Mouse (Mus musculus) right cerebral cortex, adult 18-20 months (tissue): ENCODE measurements around the gene Gnat1.

Source experiments
- DNase-seq: peaks from one replicate; pipeline ENCODE4 v3.0.0; 2022; ENCODE audit warnings: mixed read lengths

Gene Gnat1

DNA sequence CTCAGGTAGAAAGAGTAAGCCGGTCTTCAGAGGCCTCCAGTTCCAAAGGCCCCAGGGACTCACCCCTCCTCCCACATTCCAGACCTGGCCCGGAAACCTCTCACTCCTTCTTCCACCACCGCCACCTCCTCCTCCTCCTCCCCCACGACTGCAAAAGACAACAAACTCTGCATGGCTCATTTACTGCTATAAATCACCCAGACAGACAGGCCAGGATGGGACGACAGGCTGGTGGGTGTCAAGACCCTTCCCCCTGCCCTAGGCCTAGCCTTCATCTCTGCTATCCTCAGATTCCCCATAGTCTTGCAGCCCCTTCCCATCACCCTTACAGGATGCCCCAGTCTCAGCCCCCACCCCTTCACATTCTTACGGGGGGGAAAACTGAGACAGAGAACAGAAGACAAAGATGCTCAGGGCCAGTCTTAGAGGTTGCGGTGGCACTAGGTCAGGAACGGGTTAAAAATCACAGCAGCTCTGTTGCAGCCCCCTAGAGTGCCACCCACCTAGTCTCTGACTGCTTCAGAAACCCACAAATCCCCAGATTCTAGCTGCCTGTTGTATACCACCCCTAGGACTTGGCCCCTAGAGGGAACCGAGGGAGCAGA lies 20.0 kb upstream of the Gnat1 start:
- no peak for DNase-seq

DNA sequence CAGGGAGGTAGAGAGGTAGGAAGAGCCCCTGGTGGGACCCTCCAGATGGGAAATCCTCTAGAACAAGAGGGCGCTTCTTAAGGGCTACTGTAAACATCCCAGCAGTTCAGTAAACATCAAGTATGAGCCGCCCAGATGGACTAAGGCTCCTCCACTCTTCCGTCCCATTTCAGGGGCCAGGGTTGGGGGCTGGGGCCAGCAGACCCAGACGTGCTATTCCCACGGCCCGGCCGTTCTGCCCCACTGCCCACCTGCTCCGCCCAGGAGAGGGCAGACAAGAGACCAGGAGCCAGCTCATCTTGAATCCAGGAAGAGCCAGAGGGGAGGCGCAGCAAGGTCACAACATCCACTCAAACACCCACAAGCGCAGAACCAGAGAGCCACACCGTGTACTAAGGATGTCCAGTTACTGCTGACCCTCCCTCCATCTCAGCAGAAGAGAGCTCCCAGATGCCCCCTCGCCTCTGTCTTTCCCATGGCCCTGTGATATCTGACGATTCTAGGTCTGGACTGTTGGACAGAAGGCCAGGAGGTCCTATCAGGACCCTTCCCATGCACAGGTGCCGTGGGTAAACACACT lies 19.2 kb upstream of the Gnat1 start:
- DNase-seq: no peak

DNA sequence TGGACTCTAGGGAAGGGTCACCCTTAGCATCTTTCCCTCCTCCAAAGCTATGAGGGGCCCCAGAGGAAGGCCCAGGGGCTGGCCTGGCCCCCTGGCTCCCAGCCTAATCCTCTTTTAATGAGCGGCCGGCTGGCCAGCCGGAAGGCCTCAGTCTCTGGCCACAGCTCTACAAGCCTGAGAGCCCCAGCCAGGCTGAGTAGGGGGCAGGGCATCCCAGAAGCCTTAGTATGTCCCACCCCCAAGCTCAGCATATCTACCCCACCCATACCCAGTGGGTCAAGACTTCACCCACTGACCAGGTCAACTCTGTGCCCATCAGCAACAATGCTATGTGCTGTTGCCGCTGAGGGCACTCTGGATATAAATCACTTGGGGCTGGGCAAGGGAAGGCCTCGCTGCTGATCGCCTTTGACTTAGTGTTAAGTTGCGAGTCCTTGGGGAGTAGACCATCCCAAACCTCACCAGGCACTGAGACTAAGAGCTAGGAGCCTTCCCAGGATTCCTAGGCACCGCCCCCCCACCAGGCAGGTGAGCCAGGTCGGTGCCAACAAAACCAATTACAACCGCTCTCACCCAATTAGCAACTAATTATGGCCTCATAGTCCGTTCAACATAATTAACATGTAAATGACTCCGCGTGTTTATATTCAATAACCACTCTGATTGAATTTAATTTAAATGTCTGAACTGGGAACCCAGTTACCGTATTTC lies 18.5 kb upstream of the Gnat1 start:
- DNase-seq: no peak

DNA sequence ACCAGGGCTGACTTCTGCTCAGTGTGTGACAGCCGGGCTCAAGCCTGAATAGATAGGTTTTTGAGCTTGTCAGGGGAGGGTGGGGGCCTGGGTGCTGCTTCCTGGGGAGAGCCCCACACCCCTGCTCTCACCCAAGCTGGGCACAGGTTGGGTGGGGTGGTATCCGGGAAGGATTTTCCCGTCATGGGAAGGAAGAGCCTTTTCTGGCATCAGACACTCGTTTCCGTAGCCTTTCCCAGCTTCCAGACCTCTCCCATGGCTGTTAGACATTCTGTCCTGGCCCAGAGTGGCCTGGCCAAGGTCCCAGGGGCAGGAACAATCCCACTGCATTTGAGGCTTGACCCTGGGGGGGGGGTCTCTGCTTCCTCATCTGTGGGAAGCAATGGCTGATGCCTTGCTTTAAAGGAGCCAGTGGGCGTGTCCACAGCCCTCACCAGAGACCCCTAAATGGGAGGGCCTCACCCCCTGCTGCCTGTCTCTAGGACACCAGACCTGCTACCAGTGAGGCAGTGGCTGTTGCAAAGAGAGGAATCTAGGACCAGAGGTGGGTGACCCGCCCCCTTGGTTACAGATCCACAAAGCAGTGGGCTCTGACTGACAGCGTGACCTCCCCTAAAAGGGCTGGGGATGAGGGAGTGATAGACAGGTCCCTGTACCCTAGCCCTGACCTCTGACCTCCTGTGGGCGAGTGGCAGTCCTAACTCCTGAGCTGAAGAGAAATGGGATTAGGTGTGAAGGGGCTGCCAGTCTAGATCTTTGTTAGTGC lies 17.5 kb upstream of the Gnat1 start:
- no peak for DNase-seq

DNA sequence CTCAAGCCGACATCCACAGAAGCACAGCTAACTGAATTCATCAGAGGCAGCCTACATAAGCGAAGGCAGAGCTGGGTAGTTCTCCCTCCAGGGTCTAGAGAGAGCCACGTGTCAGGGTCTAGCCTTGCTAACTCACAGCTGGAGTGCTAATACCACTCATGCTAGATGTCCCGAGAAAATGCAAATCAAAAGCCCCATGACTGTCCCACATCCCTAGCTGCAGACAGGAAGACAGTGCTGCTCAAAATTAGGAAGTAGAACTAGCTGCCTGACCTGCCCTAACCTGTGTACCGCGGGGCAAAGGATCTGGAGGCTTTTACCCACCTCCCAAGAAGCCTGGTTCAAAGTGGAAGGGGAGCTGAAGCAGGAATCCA lies 16.6 kb upstream of the Gnat1 start:
- DNase-seq: no peak

DNA sequence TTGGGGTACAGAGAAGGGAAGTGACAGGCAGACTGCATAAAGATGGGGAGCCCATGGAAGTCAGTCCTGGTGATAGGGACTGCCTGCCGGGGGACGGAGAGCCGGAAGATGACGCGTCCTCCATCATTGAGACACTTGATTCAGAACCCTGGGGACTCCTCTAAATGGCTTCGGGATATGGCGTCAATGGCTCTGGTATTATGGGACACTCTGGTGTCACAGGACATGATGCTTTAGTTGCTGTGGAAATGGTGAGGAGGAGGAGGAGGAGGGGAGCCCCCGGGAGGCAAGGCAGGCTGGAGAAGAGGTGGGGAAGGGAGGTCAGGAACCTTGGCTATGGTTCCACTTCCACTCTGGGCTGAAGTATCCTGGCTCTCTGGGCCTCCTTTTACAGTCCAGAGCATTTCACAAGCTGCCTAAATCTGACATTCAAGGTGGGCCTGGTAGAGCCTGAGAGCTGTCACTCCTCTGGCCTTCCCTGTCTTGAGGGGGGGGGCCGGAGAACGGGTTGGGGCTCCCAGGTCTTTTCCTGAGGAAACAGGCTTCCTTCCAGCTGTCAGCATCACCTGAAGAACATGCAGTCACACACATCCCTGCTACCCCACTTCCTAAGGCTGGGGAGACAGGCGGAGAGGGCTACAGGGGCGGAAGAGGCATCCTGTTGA lies 16.1 kb upstream of the Gnat1 start:
- DNase-seq: no peak

DNA sequence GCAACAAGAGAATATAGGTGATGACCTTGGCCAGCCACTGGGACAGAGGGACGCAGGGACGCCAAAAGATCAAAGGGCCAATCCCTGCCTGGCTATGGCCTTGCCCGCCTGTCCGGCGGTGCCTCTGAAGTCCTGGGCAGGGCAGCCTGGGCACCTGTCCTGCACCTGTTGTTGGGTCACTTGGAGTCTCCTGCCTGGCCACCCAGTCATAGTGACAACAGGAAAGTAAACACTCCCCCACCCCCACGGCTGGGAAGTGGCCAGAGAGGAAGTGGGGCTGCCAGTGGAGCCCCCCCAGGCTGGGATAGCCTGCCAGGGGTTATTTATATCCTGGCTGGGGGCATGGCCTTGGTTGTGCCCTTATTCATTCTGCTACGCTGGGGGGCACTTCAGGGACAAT lies 15.1 kb upstream of the Gnat1 start:
- DNase-seq: no peak

DNA sequence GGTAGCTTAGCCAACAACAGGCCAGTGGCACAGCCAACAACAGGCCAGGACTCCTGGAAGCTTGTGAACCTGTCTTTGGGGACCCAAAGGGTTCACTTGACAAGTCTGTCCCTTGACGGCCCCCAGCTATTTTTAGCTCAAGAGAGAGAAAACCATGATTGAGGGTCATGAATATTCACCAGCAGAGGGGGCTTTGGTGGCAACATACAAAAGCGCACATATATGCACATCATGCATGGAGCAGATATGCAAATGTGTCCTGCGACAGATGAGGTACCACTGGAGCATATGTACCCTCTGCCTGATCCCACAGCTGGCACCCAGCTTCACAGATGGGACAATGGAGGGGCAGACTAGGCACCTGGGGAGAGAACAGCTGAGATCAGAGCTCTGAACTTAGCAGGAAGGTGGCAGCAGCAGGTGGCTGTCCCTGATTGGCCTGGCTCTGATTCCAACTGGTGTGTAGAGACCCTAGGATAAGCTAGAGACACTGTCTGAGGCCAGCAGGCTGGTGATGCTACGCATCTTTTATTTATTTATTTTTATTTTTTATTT lies 14.0 kb upstream of the Gnat1 start:
- DNase-seq: no peak

DNA sequence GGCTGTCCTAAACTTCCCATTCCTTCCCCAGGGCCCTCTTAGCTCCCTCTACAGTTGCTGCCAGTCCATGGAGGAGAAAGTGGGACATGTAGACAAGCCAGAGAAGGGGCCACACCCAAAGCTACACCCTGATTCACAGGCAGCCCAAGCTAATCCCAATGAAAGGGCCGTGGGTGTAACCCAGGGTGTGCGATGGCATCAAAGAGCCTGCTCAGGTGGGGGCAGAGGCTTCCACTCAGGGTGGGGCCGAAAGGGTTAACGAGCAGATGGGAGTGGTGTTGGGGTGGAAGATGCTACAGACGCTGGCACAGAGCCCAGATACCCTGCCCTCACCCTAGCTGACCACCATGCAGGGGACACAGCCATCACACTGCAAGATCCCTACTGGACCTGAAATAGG lies 13.3 kb upstream of the Gnat1 start:
- no peak for DNase-seq

DNA sequence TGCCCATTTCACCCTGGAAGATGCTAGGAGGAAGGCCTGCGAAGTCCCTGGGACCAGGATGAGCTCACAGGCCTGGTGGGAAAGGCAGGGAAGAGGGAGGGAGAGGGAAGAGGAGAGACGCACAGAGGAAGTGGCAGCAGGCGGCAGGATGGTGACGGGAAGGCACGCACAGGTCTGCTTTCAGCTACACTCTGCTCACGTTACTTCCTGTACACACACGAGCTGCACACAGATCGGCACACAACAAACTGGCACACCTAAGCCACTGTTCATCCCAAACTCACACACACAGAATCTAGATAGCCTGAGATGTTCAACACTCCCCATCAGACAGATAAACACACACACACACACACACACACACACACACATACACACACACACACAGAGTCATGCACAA lies 10.9 kb upstream of the Gnat1 start:
- DNase-seq: no peak

DNA sequence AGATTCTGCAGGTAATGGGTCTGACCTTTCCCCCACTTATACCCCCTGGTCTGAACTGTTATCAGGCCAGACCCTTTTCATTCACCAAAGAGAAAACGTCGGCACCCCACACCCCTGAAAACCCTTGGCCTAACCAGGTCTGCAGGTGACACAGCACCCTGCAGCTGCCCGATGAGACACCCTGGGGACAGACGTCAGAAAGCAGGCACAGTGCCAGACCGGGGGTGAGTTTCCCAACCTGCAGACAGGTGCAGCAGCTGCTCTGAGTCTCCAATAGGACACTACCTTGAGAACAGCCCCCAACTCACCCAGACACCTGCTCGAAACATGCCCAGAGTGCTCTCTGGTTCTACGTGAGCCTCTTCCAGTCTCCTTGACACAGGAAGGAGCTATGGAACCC lies 9.4 kb upstream of the Gnat1 start:
- no peak for DNase-seq

DNA sequence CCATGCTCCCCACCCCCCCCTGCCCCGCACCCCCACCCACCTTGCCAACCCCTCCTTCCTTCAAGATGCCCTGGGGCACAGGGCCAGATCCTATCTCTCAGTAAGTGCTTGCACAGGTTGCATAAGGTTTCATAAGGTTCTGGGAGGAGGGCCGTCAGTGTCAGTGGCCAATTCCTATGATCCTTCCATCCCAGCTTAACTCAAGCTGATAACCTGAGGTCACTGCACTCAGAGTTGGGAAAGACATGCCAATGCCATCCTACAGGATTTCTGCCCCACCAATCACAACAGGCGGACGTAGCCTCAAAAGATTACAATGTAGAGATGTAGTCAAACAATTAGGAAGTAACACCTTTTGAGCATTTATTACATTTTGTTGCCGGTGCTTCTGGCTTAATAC lies 8.9 kb upstream of the Gnat1 start:
- no peak for DNase-seq

DNA sequence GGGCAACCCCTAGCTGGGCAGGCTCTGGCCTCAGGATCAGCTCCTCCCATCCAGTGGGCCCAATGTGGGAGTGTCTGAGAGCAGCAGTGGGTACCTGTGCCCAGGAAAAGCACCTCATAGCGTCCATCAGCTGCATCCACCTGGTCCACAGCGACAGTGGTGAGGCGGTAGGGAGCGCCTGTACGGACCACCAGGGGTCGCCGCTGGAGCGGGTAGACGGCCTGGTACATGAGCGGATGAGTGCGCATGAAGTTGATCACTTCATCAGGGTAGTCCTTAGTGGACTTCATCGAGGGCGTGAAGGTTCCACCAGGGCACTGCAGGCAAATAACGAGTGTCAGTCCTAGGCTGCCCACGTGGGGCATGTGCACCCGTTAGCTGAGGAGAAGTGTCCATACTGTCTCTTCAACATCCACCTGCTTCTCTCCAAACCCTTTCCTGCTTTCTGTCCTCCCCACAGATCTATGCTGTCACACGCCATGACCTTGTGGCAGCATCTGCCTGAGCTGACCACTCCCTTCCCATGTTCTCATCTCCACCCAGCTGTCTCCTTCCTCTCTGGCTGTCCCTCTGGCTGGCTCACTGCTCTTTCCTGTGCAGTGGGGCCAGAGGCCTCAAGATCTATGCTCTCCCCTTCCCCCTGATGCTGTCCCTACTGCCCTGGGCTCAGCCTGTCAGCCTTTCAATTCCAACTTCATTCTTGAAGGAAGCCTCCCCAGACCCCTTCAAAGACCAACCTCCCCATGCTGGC lies 5.9 kb upstream of the Gnat1 start:
- no peak for DNase-seq

DNA sequence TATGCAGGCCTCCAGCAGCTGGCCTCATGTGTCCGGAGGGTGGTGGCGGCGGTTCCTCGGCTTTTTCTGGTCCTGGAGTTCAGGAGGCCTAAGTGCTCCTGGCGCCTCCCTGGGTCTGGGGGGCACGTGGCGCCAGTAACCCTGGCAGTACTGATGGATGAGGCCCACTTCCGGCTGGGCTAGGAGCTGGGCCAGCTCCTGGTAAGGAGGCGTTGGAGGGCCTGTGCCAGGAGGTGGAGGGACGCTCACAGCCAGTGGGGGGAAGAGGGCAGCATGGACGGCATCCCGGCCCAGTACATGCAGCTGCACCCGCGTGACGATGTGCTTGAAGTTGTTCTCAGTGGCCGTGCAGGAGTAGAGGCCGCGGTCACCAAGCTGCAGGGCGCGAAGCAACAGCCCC lies 2.9 kb upstream of the Gnat1 start:
- no peak for DNase-seq

DNA sequence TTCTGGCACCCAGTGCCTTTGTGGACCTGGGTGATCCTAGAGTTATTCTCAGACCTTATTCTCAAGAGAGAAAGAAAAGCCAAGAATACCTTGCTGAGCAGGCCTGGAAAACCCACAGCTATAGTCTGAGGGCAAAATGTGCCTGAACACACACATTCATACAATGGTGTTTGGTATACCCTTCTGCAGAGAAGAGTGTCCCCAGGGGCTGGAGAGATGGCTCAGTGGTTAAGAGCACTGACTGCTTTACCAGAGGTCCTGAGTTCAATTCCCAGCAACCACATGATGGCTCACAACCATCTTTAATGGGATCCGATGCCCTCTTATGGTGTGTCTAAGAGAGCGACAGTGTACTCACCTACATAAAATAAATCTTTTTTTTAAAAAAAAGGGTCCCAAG lies 651 bp downstream of the Gnat1 start:
- DNase-seq: no peak

DNA sequence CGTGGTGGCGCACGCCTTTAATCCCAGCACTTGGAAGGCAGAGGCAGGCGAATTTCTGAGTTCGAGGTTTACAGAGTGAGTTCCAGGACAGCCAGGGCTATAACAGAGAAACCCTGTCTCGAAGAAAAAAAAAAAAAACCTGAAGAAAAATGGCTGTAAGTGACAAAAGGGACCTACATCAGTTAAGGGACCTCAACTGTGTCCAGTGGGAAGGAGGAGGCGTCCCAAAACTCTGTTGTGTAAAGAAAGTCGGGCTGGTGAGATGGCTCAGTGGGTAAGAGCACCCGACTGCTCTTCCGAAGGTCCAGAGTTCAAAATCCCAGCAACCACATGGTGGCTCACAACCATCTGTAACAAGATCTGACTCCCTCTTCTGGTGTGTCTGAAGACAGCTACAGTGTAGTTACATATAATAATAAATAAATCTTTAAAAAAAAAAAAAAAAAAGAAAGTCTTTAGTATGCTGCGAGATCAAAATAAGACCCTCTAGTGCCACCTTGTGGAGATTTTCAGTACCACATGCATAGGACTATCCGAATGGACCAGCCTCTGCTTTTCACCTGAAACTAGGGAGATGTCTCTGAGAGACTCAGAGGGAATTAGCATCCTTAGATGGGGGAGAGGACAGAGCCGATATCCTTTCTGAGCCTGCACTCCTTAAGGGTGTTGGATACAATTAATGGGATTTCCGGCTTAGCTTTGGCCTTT lies 1.5 kb downstream of the Gnat1 start:
- DNase-seq: peak; percentile 73

DNA sequence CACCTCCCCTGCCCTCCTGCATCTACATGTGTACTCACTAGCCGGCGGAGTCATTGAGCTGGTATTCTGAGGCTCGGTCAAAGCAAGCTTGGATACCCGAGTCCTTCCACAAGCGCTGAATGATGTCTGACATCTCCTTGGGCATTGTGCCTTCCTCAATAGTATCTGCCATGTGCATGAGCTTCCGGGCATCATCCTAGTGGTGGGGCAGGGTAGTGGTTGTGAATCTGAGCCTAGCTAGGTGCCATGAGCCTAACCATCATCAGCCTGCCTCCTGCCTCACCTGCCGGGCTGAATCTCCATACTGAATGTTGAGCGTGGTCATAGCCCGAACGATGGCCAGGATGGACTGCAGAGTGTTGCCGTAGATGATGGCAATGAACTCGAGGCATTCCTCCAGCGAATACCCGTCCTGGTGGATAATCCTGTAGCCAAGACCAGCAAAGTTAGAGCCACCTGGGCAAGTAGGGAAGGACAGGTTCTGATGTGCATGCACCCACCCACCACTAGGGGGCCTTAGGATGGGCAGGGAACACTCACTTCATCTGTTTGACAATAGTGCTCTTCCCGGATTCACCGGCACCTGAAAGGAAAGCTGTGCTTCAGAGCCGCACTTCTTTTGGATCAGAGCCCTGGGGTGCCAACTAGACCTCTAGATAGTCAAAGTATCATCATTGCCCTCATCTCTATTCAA lies 2.3 kb downstream of the Gnat1 start:
- DNase-seq: no peak

DNA sequence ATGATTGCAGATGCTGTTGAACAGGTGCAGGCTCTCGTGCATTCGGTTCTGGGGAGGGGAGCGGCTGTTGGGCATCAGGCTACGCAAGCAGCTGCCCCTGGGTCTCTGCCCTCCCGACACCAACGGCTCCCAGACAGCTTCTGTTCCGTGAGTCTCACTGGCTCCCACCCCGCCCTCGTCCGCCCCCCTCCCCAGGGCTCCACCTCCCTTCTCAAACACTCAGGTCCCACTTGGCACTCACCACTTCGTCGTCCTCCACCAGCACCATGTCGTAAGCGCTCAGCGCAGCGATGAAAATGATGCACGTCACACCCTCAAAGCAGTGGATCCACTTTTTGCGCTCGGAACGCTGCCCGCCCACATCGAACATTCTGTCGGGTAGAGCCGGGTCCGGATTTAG lies 3.2 kb downstream of the Gnat1 start:
- DNase-seq: no peak

DNA sequence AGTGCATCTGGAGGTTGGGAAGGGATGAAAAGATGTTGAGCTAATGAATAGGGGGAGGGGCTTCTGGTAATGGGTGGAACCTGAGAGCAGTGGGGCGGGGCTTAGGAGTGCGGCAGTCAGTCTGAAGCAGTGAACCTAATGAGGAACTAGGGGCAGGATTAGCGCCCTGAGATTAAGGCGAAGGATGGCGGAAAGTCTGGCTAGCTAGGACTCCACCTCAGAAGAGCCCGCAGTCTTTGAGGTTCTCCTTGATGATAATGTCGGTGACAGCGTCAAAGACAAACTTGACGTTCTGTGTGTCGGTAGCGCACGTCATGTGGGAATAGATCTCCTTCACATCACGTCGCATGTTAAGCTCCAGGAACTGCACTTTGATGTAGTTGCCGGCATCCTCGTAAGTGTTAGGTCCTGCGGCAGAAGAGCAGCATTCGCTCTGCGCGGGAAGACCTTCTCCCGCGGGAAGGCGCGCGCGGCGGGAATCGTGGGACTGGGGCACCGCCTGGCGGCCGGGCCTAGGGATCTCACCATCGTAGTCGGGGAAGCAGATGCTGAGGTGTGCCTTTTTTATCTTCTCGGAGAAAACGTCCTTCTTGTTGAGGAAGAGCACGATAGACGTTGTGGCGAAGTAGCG lies 3.7 kb downstream of the Gnat1 start:
- peak; percentile 62 for DNase-seq

DNA sequence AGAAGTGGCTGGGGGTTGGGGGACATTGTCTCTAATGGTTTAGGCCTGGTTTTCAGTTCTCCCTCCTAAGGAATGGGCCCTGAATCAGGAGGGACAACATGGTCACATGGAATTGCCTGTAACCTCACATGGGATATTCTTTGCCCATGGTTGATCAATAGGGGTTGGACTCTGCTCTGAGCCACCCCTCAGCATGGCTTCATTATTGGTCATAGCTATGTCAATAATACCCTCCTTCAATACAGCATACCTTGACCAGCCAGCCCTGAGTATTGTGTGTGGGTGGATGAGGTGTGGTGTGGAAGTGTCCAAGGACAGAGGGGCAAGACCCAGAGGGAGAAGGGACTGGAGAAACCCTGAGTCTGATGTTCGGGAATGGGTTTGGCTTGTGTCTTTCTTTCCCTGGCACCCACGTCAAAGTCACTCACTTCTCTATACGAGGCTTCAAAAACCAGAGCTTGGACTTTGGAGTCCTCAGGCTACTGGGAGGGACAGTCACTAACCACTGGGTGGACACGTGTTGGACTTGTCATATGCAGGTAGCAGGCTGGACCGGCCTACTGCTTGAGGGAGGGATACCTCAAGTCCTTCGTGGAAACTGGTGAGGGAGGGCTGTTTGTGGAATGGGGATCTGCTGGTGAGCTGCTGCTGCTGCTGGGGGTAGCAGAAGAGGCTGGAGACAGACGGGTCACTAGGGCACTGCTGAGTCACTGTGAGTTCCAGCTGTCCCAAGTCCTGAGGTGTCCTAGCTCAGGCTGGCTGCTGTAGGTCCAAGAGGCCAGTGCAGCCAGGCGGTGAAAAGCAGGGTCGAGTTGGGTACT lies 4.7 kb downstream of the Gnat1 start:
- no peak for DNase-seq
